Mouse (Mus musculus) stomach, embryonic 15.5 days (tissue): ENCODE measurements around the gene Tent5b. TPM values are rescaled to one million over a fixed set of nuclear protein-coding genes. Genes with fewer than 3 reads are reported as not detected.

Experiments used
- ATAC-seq: fragments of 200-750 bp; cut with Nextera tagmentation; 2 replicates; pipeline ENCODE4 v1.8.0; 2017; ENCODE audit warnings: low read depth, moderate number of reproducible peaks, moderate TSS enrichment; ENCODE audit not compliant: insufficient read depth, low FRiP score
- H3K27ac ChIP-seq: fragments of 300-500 bp; sonication (generic); 2 replicates; pipeline ENCODE4 v1.5.1; 2015; ENCODE audit warnings: mild to moderate bottlenecking, inconsistent platforms
- H3K27me3 ChIP-seq: fragments of 300-500 bp; sonication (generic); replicated peaks from 2 replicates; pipeline ENCODE4 v1.6.1; 2015; ENCODE audit warnings: inconsistent platforms
- H3K36me3 ChIP-seq: fragments of 300-500 bp; sonication (generic); 2 replicates; pipeline ENCODE4 v1.6.1; 2015; ENCODE audit warnings: inconsistent platforms
- H3K4me1 ChIP-seq: fragments of 300-500 bp; sonication (generic); 2 replicates; pipeline ENCODE4 v1.6.1; 2015; ENCODE audit warnings: inconsistent platforms
- H3K4me2 ChIP-seq: fragments of 300-500 bp; sonication (generic); 2 replicates; pipeline ENCODE4 v1.6.1; 2015; ENCODE audit warnings: mild to moderate bottlenecking, inconsistent platforms
- H3K4me3 ChIP-seq: fragments of 300-500 bp; sonication (generic); replicated peaks from 2 replicates; pipeline ENCODE4 v1.5.1; 2015; ENCODE audit warnings: inconsistent platforms
- H3K9ac ChIP-seq: fragments of 300-500 bp; sonication (generic); 2 replicates; pipeline ENCODE4 v1.6.1; 2015; ENCODE audit warnings: inconsistent platforms
- H3K9me3 ChIP-seq: fragments of 300-500 bp; sonication (generic); 2 replicates; pipeline ENCODE4 v1.6.1; 2016; ENCODE audit warnings: inconsistent platforms
- WGBS: fragments of 180-500 bp; shearing (Covaris S2); methylation state at CpG from one replicate; pipeline ENCODE4 v1.1.7; 2015; 5-methylcytosine and 5-hydroxymethylcytosine counted together
- polyA plus RNA-seq: library from polyadenylated mRNA; unstranded; fragments of >200 nt; fragmentation: Nextera tagmentation; extraction: Ambion mirVana; gene quantifications from 2 replicates; pipeline ENCODE4 v1.2.1, GENCODE M21; 2015

The Tent5b gene
- 2.4 and 4.1 TPM in 2 replicates for polyA plus RNA-seq

DNA sequence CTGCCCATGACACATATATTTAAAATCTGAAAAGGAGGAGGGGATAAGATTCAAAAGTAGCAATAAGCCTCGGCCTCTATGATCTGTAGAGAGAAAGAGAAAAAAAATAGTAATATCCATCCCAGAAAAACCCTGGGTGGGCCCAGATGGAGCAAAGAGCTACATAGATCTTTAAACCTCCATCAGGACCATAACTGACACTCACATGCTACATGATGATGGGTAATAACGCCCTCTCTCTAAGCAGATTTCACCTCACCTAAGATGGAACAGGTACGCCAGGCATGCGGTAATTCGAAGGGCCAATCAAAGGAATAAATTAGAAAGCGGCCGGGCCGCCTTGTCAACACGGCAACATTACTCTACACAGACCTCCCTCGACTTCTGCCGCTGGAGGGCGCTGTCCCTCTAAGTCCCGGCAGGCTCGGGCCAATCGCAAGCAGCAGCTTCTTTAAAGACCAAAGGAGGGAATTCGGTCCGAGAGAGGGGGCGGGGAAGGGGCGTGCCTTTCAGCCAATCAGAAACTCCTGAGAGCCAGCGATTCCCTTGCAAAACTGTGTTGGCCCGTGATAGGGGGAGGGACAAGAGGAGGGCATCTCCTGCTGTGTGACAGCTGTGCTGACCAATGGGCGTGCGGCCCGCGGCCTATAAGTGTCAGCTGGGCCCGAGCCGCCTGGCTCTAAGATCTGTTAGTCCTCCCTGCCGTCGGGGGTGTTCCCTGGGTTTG, at the start of gene Tent5b:
Gene Tent5b, plus strand, starts transcription at position 675 of the 727 bp plus-strand sequence.
- Histone ChIP-seq H3K9ac (peak within 1 kb of the TSS; percentile 24; the same call in 1 of the 2 replicates), H3K9me3 (no peaks in the 10 kb centered on the region), H3K4me1 (peaks cover 13% of the 10 kb centered on the region), H3K27me3 (peaks cover 28% of the 10 kb centered on the region), H3K36me3 (no peaks in the 10 kb centered on the region), H3K4me3 (peak within 1 kb of the TSS; percentile 45), H3K27ac (no peak within 1 kb of the TSS), H3K4me2 (peak within 1 kb of the TSS; percentile 75)
- 3% methylated on average over 29 of the region's 29 CpGs for WGBS
- peak; percentile 97 for ATAC-seq

DNA sequence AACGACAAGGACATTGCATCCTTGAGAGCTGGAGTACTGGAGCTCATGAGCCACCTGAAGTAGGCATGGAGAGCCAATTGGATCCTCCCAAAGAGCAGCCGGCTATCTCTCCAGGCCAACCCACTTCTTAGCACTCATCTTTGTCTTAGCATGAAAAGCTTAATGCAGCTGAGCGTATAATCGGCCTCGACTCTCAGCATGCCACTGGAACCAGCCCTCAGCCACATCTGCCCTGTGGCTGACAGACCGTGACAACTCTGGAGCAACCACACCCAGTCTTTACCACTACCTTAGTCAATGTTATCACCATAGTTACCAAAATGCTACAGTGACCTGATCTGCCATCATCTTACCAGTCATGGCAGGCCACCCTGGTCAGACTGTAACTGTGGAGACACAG, 48.4 kb upstream of the Tent5b start:
- Histone ChIP-seq H3K27ac (no peak overlapping the region), H3K4me1 (no peaks in the 10 kb centered on the region), H3K4me2 (no peak overlapping the region), H3K36me3 (no peaks in the 10 kb centered on the region), H3K4me3 (no peak overlapping the region), H3K9me3 (no peaks in the 10 kb centered on the region), H3K27me3 (no peaks in the 10 kb centered on the region), H3K9ac (no peak overlapping the region)
- WGBS, result 83% methylated on average over 6 of the region's 6 CpGs
- ATAC-seq, result no peak

DNA sequence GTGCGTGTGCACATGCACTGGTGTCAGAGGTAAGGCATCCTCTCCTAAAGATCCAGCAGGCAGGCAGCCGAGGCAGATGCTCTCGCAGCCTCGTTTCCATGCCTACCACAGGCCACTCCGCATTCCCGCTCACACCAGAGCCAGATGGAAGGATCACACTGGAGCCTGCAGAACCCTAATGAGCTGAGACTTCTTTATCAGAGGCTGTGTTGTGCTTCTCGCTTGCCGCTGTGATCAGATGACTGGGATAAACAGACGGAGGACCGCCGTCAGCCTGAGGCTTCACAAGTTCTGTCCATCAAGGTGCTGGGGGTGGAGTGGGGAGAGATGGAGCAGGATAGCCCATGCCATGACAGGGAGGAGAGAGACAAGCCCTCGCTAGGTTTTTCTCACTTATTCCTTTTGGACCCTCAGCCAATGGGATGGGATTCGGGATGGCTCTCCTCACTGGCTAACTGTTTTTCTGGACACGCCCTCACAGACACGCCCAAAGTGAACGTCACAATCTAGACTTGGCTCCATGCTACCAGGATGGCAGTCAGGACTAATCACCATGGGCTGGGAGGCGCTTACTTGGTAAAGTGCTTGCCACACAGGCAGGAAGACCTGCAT, 47.3 kb upstream of the Tent5b start:
- Histone ChIP-seq H3K36me3 (no peaks in the 10 kb centered on the region), H3K9ac (no peak overlapping the region), H3K9me3 (no peaks in the 10 kb centered on the region), H3K4me2 (peak overlapping the region; percentile 22; the same call in 1 of the 2 replicates), H3K4me3 (no peak overlapping the region), H3K4me1 (no peaks in the 10 kb centered on the region), H3K27me3 (no peaks in the 10 kb centered on the region), H3K27ac (no peak overlapping the region)
- ATAC-seq, result 0 out of 2 replicates have a peak, but pooled peaks have one; percentile 22
- 24% methylated on average over 17 of the region's 17 CpGs for WGBS

DNA sequence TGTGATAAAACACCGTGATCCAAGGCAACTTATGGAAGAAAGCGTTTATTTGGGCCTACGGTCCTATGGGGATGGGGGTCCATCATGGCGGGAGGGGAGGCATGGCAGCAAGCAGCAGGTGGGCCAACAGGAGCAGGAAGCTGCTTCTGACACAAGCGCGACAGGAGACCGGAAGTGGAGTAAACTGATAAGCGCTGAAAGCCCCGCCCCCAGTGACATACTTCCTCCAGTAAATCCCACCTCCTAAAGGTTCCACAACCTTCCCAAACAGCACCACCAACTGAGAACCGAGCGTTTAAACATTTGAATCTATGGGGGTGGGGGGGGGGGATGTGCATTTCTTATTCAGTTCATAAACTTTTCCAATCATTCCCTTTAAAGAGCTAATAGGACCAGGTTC, 44.0 kb upstream of the Tent5b start:
- H3K4me1 ChIP-seq, result peaks cover 17% of the 10 kb centered on the region
- no peak for ATAC-seq
- 88% methylated on average over 11 of the region's 11 CpGs for WGBS
- no peak overlapping the region for H3K9ac ChIP-seq
- H3K4me3 ChIP-seq, result no peak overlapping the region
- no peaks in the 10 kb centered on the region for H3K27me3 ChIP-seq
- H3K9me3 ChIP-seq, result no peaks in the 10 kb centered on the region
- no peaks in the 10 kb centered on the region for H3K36me3 ChIP-seq
- no peak overlapping the region for H3K27ac ChIP-seq
- no peak overlapping the region for H3K4me2 ChIP-seq

DNA sequence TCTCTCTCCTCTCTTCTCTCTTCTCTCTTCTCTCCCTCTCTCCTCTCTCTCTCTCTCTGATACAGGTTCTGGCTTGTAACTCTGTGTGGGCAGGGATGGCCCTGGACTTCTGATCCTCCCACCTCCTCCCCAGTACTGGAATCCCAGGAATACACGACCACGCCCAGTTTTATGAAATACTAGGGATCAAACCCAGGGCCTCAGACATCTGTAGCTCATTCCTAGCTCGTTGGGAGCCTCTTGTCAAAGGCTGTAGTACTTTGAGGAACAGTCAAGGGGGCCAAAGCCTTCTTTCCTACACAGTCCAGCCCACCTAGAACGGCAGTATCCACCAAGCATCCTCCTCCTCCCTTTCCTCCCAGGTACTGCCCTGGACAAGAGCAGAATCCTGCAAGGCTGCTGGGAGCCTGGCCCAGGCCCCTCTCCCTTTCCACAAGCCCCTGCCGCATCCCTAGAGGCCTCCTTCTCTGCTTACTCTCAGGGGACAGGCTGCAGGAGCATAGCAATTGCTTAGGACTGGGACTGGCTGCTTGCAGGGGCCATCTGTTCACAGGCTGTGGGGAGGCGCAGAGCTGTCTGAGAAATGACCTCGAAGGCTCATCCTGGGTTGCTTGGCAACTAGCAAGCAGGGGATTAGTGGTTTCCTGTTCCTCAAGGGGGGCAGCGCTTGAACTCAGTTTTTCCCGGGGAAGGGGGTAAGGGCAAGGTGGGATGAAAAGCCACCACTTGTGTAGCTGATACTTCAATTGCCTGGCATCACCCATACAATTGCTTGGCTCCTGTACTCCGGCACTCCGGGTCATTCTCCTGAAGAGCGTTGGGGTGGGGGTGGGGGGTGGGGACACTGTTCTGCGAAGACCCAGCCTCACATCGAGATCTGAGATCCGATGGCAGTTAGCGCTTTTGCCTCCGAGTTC, 40.2 kb upstream of the Tent5b start:
- WGBS, result 7% methylated on average over 17 of the region's 17 CpGs
- no peaks in the 10 kb centered on the region for H3K36me3 ChIP-seq
- peaks cover 23% of the 10 kb centered on the region for H3K4me1 ChIP-seq
- H3K4me2 ChIP-seq, result peak overlapping the region; percentile 53
- no peaks in the 10 kb centered on the region for H3K27me3 ChIP-seq
- no peaks in the 10 kb centered on the region for H3K9me3 ChIP-seq
- H3K4me3 ChIP-seq, result peak overlapping the region; percentile 3; the same call in 1 of the 2 replicates
- H3K9ac ChIP-seq, result no peak overlapping the region
- peak overlapping the region; percentile 91 for H3K27ac ChIP-seq
- peak; percentile 84 for ATAC-seq

DNA sequence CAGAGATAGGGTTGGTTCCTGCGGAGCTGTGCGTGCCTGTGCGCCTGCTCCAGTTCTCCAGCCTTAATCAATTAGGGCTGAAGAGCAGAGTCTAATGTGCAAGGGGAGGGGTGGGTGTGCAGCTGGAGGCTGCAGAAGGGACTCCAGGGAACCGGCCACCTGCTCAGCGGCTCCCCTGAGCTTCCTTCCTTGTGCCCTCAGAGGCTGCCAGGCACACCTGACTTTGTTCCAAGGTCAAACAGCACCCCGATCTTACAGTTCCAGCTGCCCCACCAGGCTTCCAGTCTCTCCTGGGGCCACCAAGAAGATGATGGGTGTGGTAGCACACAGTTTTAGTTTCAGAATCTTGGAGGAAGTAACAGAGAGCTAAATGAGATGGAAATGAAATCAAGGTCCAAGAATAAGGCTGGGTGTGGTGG, 39.5 kb upstream of the Tent5b start:
- no peaks in the 10 kb centered on the region for H3K9me3 ChIP-seq
- peak; percentile 75; the same call in 1 of the 2 replicates for ATAC-seq
- no peaks in the 10 kb centered on the region for H3K27me3 ChIP-seq
- H3K4me3 ChIP-seq, result peak overlapping the region; percentile 3; the same call in 1 of the 2 replicates
- peaks cover 23% of the 10 kb centered on the region for H3K4me1 ChIP-seq
- 7% methylated on average over 6 of the region's 6 CpGs for WGBS
- H3K9ac ChIP-seq, result no peak overlapping the region
- H3K27ac ChIP-seq, result peak overlapping the region; percentile 91
- peak overlapping the region; percentile 53 for H3K4me2 ChIP-seq
- H3K36me3 ChIP-seq, result no peaks in the 10 kb centered on the region

DNA sequence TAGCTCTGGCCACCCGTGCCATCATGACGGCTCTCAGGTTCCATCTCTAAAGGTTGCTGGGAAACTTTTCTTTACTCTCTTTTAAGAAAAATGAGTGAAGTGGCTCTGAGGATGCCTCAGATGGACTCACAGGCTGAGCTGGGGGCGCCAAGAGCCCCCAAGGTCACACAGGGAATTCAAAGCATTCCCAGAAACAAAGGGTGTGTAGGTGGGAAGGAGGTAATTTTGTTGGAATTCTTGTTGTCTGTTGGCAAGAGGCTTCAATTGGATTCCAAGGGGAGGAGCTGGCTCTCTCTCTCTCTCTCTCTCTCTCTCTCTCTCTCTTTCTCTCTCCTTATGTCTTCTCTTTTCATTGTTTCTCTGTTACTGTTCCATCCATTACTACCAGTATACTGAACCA, 37.7 kb upstream of the Tent5b start:
- H3K4me1 ChIP-seq, result peaks cover 23% of the 10 kb centered on the region
- no peak for ATAC-seq

DNA sequence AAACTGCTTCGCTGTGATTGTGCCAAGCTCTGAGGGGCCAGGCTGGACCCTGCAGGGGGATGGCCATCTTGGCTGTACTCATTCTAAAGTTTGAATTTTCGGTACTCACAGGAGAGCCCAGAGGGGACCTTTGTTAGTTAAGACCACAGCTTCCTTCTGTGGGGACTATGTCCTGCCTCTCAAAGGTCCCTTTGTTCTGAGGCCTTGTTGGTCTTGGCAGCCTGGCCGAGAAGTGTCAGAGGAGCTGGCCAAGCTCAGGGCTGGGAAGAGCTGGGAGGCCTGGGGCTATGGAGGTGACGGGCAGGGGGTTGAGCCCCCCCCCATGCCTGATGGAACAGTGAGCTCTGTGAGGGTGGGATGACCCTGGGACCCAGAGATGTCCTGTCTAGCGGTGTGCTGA, 36.8 kb upstream of the Tent5b start:
- H3K27ac ChIP-seq, result no peak overlapping the region
- H3K4me3 ChIP-seq, result no peak overlapping the region
- H3K4me2 ChIP-seq, result no peak overlapping the region
- H3K9ac ChIP-seq, result no peak overlapping the region
- no peak for ATAC-seq
- no peaks in the 10 kb centered on the region for H3K27me3 ChIP-seq
- 60% methylated on average over 5 of the region's 5 CpGs for WGBS
- no peaks in the 10 kb centered on the region for H3K9me3 ChIP-seq
- H3K4me1 ChIP-seq, result peaks cover 22% of the 10 kb centered on the region
- no peaks in the 10 kb centered on the region for H3K36me3 ChIP-seq

More for the DNA sequence above, 37.7 kb upstream of the Tent5b start:
- Histone ChIP-seq H3K4me2 (no peak overlapping the region), H3K4me3 (no peak overlapping the region), H3K27ac (0 out of 2 replicates have a peak overlapping the region, but pooled peaks have one; percentile 11), H3K9me3 (no peaks in the 10 kb centered on the region), H3K36me3 (no peaks in the 10 kb centered on the region), H3K27me3 (no peaks in the 10 kb centered on the region), H3K9ac (no peak overlapping the region)
- WGBS, result 47% methylated on average over 3 of the region's 3 CpGs

DNA sequence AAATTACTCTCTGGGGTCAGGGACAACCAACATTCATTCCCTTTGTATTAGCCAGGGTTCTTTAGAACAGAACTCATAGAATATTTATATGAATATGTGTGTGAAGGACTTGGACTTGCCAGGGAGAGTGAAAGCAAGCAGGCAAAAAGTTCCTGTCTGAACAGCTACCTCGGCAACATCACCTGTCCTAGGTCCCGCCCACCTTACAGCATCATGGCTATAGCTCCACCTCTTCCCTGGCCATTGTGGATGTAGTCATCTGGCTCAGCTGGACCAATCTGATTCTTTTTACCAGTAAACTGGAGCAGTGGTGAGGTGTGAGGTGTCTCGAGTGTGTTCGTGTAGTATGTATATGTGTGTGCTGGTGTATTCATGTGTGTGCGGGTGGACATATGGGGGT, 34.2 kb upstream of the Tent5b start:
- H3K27ac ChIP-seq, result no peak overlapping the region
- H3K4me3 ChIP-seq, result no peak overlapping the region
- 83% methylated on average over 5 of the region's 5 CpGs for WGBS
- no peak for ATAC-seq
- no peaks in the 10 kb centered on the region for H3K9me3 ChIP-seq
- no peaks in the 10 kb centered on the region for H3K36me3 ChIP-seq
- no peak overlapping the region for H3K4me2 ChIP-seq
- peaks cover 18% of the 10 kb centered on the region for H3K4me1 ChIP-seq
- H3K27me3 ChIP-seq, result no peaks in the 10 kb centered on the region
- H3K9ac ChIP-seq, result no peak overlapping the region

DNA sequence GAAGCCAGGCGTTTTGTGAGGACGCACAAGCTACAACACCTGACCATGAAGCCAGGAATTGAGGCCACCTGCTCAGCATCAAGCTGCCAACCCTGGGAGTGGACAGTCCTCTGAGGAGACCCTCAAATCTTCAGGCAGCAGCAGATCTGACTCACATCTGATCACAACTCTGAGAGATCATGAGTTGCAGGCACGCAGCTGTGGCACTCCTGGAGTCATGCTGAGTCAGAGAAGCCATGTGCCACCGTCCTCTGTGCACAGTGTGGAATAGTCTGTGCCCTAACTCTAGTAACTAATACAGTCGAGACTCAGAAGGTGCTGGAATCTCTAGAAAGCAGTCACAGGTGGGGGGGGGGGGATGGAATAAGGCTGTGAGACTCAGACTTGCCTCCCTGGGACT, 32.6 kb upstream of the Tent5b start:
- no peak for ATAC-seq
- WGBS, result 58% methylated on average over 5 of the region's 5 CpGs
- Histone ChIP-seq H3K4me2 (no peak overlapping the region), H3K36me3 (no peaks in the 10 kb centered on the region), H3K4me3 (no peak overlapping the region), H3K9ac (no peak overlapping the region), H3K9me3 (no peaks in the 10 kb centered on the region), H3K4me1 (peaks cover 18% of the 10 kb centered on the region), H3K27ac (no peak overlapping the region), H3K27me3 (no peaks in the 10 kb centered on the region)

DNA sequence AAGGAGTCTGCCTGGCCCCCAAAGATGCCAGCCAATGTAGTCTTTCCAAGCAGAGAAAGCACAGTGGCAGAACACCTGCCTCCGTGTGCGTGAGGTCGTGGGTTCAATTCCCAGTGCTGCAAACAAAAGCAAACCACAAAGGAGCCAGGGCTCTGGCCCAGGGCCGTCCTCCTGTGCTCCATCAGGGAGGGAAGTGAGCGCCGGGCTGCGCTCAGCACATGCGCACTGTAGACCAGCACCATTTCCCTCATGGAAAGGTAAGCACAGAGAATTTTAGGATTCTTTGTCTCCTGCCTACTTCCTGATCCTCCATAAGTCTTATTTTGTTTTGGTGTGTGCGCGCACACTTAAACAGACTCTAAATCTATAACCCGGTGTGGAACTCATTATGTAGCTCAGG, 32.0 kb upstream of the Tent5b start:
- H3K27ac ChIP-seq, result no peak overlapping the region
- H3K9ac ChIP-seq, result no peak overlapping the region
- ATAC-seq, result no peak
- WGBS, result 83% methylated on average over 11 of the region's 11 CpGs
- no peaks in the 10 kb centered on the region for H3K36me3 ChIP-seq
- H3K4me1 ChIP-seq, result peaks cover 18% of the 10 kb centered on the region
- no peaks in the 10 kb centered on the region for H3K27me3 ChIP-seq
- H3K4me2 ChIP-seq, result no peak overlapping the region
- no peak overlapping the region for H3K4me3 ChIP-seq
- H3K9me3 ChIP-seq, result no peaks in the 10 kb centered on the region
